Mouse (Mus musculus) bone marrow macrophage, adult 2 months (primary cell): ENCODE data around the gene Zfp579.

Experiments used
- CTCF ChIP-seq: IDR thresholded peaks from 2 replicates; pipeline ENCODE4 v1.5.1; 2012; ENCODE audit warnings: low read depth, mild to moderate bottlenecking, low read length, moderate library complexity
- POLR2A ChIP-seq: IDR thresholded peaks from 2 replicates; pipeline ENCODE4 v1.6.1; 2012; ENCODE audit warnings: mild to moderate bottlenecking, low read depth, low read length, borderline replicate concordance

DNA sequence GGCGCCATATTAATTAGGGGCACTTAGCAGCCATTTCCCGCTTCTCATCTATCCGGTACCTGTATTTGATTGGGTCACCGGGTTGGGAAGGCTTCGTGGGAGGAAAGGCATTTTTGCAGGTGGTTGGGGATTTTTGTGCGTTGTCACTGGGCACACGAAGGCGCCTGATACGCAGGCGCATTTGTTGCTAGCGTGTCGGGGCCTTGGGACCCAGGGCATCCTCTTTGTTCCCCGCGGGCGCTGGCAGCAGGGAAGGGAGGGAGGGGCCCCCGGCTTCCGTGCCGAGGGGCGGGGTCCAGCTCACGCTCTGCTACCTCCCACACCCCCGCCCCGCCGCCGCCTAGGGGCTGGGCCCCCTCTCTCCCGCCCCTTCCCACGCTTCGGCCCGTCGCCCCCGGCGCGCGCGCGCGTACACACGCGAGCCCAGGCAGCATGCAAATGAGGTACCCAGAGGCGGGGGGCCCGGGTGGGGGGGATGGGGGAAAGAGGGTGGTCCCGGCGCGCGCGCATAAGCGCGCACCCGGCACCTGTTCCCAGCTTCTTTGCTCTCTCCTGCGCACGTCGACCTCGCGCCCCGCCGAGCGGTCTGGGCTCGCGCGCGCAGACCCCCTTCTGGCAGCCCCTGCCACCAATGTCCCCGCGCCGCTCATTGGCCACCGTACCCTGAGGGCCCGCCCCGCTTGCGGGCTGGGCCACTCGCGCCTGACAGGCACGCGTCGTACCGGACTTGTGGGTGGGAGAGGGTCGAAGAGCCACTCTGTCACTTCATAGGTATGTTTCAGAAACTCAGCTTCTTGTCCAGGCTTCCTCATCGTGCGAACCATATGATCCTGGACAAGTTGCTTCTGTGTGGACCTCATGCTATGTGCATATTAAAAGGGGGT lies 19.4 kb upstream of the Zfp579 start, which contains the start of gene Gm44973:
- TF ChIP-seq CTCF (no peak), POLR2A (no peak)
